ENCODE assay signal across 13 mouse cellular contexts in genomic region chr7:56015172-56015571, GRCm38 (mm10). TPM values are rescaled to one million over a fixed set of nuclear protein-coding genes. Genes with fewer than 3 reads are reported as not detected.
DNase-seq lines count a peak whose midpoint lies in the region; ATAC-seq and TF ChIP-seq lines count a peak whose summit lies in the region.
"Had no signal": no experiment of that assay in that cellular context is flagged by ENCODE, and none has a peak within 500 bp of the region (broad histone marks: within the 10 kb centered on the region; RNA-seq: fewer than 3 reads in every experiment).

No protein-coding gene starts in this region.

- H3K36me3 ChIP-seq in liver, embryonic 14.5 days (replicated peaks; ENCODE audit: control insufficient read depth, insufficient read depth, low read depth), result no peaks in the 10 kb centered on the region

- H3K27me3 ChIP-seq in liver, embryonic 14.5 days (ENCODE audit: control insufficient read depth, insufficient read depth, low read length), result no peaks in the 10 kb centered on the region

- peaks cover 42 to 54% of the 10 kb centered on the region in 2 experiments for H3K4me1 ChIP-seq in liver, embryonic 14.5 days (replicated peaks; ENCODE audit: control insufficient read depth in 2 of 2, insufficient read depth in 2 of 2, low read length in 1 of 2)

- no peaks in the 10 kb centered on the region for H3K9me3 ChIP-seq in liver, embryonic 14.5 days (ENCODE audit: control insufficient read depth, low read length)

- WGBS in liver, embryonic 14.5 days (ENCODE audit: insufficient replicate concordance), result 19% methylated on average over 6 of the region's 6 CpGs

- ATAC-seq in liver, embryonic 14.5 days (ENCODE audit: insufficient read depth), result peak; percentile 92

- peak overlapping the region; percentile 99 for H3K27ac ChIP-seq in liver, embryonic 14.5 days

- H3K9ac ChIP-seq in liver, embryonic 14.5 days (replicated peaks), result peak overlapping the region; percentile 80

- peak; percentile 99 for TF ChIP-seq EP300 in liver, embryonic 14.5 days (IDR thresholded peaks at IDR 0.05; ENCODE audit: low read depth)

- peak; percentile 93 for DNase-seq in MEL-GATA-1-ER (ENCODE audit: extremely low read depth, low read depth)
- peak; percentile 83 for DNase-seq in c-Kit-positive CD71-positive TER-119-negative erythroid progenitor cells, embryonic 14.5 days (ENCODE audit: low read depth)
- DNase-seq in liver, embryonic 14.5 days (ENCODE audit: low read depth in 3 of 3, low spot score in 3 of 3), result peak; percentile 92 to 95 (median 94)
- peak; percentile 55 to 73 for DNase-seq in spleen, postnatal 36 days (ENCODE audit: low spot score in 2 of 2)
- DNase-seq in right cerebral cortex, adult 18-20 months, result no peak
- DNase-seq in kidney, postnatal 36 days, result no peak
- DNase-seq in retina, embryonic 14.5 days (ENCODE audit: low spot score), result no peak
- DNase-seq: adrenal gland, postnatal 14 days; cerebellum, adult 11-12 months; heart, postnatal 14 days; kidney, postnatal 14 days; right cerebral cortex, postnatal 4 days; thymus, postnatal 14 days had no signal

- H3K4me2 ChIP-seq in liver, embryonic 14.5 days (ENCODE audit: low read depth), result peak overlapping the region; percentile 82

- no peak for TF ChIP-seq CTCF in liver, embryonic 14.5 days (IDR thresholded peaks at IDR 0.05; ENCODE audit: low read depth)

- H3K4me3 ChIP-seq in liver, embryonic 14.5 days (ENCODE audit: insufficient read depth in 1 of 2, low read depth in 2 of 2, low read length in 2 of 2), result peak overlapping the region; percentile 13 to 38; a peak in 3 of 4 replicates

RNA-seq across cellular contexts. Expression of gene Nipa1, which starts 4.6 kb away (rescaled TPM):
- 6.6 and 8.1 TPM in 2 replicates for polyA plus RNA-seq in liver, embryonic 14.5 days (2012; rRNA removed)
- 10.9 and 12.3 TPM in 2 replicates for polyA plus RNA-seq in liver, embryonic 14.5 days (2014; fragmentation: Nextera tagmentation; extraction: Ambion mirVana)

RNA-seq across cellular contexts. Expression of gene Herc2, which starts 34.8 kb away (rescaled TPM):
- 5.2 and 8.5 TPM in 2 replicates for polyA plus RNA-seq in liver, embryonic 14.5 days (2012; rRNA removed)
- polyA plus RNA-seq in liver, embryonic 14.5 days (2014; fragmentation: Nextera tagmentation; extraction: Ambion mirVana), result 12.1 and 15.2 TPM in 2 replicates

RNA-seq across cellular contexts. Expression of gene Nipa2, which starts 52.9 kb away (rescaled TPM):
- 6.9 and 9.8 TPM in 2 replicates for polyA plus RNA-seq in liver, embryonic 14.5 days (2012; rRNA removed)
- 27.5 and 27.9 TPM in 2 replicates for polyA plus RNA-seq in liver, embryonic 14.5 days (2014; fragmentation: Nextera tagmentation; extraction: Ambion mirVana)

Comparison
In these comparisons a context has a peak if more than half of its experiments do, and no peak if none do; other contexts are left out.
1. DNase-seq: peak in MEL-GATA-1-ER (single experiment), c-Kit-positive CD71-positive TER-119-negative erythroid progenitor cells, embryonic 14.5 days (single experiment), liver, embryonic 14.5 days (3 of 3) and spleen, postnatal 36 days (2 of 2); none in right cerebral cortex, adult 18-20 months (single experiment), kidney, postnatal 36 days (0 of 2) and retina, embryonic 14.5 days (single experiment).